Mouse (Mus musculus): Measurements from ENCODE around the gene Tbl1x.

Gene Tbl1x

DNA sequence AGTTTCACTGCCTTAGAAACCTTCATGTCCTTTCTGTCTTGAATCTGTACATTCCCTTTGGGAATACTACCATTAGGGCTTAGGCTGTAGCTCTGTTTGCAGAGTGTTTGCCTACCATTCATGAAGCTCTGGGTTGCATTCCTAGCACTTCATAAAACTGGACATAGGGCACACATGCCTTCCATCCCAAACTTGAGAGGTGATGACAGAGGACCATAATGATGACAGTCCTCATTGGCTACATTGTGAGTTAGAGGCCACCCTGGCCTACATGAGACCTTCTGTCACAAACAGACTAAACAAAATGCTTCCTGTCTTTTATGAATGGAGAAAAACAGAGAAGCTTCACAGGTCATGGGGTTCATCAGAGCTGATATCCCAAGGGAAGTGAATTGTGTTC lies 33.2 kb downstream of the Tbl1x start:
- no peak for ATAC-seq (ENCODE audit: low TSS enrichment)

DNA sequence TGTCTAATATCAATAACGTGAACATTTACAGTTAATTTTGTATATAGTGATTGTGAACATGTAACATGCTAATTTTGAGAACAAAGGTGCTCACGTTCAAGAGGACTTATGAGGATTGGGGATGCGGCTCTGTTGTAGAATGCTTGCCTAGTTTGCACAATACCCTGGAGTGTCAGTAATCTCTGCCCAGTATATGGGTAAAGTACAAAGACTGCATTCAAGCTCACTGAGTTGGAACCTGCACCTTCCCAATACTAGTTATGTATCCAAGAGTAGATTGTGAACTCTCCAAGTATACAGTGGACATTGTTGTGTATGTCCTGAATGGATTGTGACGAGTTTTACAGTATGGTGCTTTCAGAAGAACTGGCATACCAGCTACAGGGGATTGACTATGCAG lies 33.7 kb downstream of the Tbl1x start:
- ATAC-seq (ENCODE audit: low TSS enrichment), result no peak

DNA sequence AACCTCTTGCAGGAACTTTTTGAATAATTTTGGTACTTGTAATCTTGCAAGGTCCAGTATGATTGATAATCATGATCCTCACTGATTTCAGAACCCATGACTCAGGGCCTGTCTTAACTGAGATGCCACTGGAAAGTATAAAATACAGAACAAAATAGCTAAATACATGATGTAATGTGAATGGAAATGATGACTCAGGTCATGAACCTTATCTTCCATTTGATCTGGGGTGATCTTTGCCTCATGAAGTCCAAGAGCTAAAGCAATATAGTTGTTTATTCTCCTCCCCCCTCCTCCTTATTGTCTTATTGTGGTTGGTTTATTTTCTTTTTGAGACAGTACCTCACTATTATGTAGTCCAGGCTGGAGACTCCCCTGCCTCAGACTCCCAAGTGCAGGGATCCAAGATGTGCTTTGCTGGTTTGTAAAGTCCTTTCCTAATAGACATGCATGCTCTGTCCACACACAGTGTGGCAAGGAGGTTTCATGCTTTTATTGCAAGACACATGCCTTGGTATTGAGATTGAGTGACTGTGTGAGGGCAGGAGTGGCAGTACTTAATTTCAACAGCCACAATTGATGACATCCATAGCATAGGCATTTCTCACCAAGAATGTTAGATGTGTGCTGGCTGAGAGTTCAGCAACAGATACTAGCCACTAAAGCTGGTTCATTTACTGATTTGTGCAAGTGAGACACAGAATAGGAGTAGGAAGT lies 34.7 kb downstream of the Tbl1x start:
- no peak for ATAC-seq (ENCODE audit: low TSS enrichment)

DNA sequence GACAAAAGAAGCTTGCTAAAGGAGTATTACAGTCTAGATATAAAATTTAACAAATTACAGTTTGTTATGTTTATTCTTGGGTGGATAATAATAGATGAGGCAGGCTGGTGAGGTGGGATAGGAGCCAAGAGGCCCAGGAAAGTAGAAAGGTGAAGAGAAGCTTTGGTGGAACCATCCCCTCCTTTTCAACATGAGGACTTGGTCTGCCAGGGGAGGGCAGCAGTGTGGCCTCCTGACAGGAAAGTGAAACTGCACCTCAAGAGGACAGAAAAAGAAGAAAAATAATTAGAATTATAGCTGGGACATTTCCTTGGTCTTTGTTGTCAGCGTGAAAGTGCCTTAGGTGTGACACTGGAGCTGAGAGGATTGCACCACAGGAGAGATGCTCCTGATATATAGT lies 35.6 kb downstream of the Tbl1x start:
- ATAC-seq (ENCODE audit: low TSS enrichment), result no peak

DNA sequence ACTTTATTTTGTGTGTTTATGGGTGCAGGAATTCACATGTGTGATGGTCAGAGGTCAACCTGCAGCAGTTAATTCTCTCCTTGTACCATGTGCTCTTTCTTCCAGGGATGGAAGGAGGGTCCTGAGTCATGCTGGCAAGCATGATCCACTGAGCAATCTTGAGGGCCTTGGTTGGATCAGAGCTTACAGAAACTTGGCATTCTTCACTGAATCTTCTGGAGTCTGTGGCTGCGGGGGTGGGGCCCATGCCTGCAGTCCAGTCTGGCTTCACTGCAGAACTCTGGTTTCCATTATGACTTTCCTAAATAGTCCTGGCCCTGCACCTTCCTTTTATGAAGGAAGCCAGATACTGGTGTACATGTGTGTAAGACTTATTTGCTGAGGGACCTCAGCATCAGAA lies 38.1 kb downstream of the Tbl1x start:
- peak; percentile 58 for ATAC-seq (ENCODE audit: low TSS enrichment)

DNA sequence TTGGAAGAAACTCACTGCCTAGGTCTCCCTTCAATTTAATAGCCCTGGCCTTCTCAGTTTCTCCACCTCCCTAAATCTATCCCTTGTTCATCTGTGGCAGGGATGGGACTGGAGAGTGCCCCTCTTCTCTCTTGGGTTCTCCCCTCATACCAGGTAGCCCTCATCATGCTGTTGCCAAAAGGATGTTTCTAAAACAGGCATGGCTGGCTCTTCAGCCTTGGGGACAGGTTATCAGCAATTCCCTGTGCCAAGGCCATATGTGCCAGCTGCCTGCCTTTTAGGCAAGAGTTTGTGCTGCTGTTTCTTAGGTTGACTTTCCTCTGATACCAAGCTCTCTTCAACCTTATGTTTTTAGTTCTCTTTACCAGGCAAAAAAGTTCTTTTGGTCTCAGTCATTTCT lies 39.6 kb downstream of the Tbl1x start:
- no peak for ATAC-seq (ENCODE audit: low TSS enrichment)

DNA sequence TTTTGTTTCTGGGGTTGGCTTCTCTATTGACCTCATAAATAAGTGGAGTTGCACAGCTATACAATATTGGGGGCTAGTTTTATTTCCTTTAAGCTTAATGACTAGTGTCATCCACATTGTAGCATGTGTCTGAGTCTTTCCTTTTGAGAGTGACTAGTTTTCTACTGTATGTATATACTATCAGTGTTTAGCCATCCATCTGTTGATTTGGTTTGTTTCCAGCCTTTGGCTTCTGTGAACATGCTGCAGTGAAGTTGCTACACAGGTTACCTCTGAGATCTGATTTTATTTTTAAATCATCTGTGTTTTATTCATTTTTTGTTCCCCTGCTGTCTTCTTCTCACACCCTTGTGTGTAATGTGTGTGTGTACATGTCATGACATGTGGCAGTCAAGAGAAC lies 40.5 kb downstream of the Tbl1x start:
- no peak for ATAC-seq (ENCODE audit: low TSS enrichment)

DNA sequence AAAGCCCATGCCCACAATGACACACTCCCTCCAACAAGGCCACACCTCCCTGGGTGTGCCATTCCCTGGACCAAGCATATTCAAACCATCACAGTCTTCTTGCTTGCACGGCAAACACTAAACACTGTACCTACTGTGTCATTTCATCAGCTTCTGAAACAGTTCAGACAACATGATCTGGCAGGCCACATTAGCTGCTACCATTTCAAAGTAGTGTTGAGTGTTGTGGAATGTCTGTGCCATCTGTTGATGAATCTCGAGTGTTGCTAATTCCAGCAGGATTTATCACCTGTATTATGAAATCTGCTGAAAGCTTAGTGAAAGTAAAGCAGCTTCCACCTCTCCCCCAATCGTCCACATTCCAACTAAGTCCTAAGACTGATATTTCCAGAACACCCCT lies 41.3 kb downstream of the Tbl1x start:
- ATAC-seq (ENCODE audit: low TSS enrichment), result no peak

DNA sequence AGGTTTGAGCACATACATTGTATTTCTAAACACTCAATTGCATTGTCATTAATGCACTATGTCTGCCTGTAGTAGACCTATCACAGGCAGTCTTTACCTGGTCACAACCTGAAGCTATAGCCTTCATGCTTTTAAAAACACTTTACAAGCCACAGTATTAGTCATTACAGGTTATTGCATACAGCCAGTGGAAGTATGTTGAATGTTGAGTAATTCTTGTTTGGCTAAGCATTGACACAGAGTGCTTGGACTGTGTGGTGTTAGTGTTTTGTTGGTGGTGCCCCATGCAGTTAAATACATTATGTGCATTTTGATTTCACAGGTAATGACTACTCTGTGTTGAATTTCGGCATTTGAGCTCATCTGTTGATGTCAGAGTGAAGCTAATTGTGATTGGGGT lies 45.2 kb downstream of the Tbl1x start:
- ATAC-seq (ENCODE audit: low TSS enrichment), result no peak

DNA sequence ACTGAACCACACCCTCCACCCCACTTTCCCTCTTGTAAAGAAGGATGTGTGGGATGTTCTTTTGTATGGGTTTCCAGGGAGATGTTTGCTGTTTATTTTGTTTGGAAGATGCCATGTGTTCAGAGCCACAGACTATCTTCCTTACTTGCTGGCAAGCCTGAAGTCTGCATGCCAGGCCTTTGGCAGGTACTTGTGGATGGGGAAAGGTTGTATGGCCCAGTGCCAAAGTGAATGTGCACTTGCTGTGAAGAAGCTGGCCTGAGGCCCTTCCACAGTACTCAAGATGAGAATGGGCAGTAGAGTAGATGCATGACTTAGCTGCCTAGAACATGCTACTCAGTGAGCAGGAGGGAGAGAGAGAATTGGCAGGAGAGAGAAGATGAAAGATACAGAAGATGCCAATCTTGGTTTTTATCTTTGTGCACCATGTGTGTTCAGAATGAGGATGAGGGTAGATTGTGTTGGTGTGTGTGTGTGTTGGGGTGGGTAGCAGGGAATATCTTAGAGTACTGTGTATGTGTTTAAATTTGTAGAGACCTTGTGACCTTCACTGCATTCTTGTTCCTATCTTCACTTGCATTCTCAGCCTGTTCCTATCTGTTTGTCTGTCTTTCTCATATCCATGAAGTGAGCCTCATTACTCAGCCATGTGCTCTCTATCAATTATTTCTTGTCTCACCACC lies 48.5 kb downstream of the Tbl1x start:
- no peak for ATAC-seq (ENCODE audit: low TSS enrichment)

DNA sequence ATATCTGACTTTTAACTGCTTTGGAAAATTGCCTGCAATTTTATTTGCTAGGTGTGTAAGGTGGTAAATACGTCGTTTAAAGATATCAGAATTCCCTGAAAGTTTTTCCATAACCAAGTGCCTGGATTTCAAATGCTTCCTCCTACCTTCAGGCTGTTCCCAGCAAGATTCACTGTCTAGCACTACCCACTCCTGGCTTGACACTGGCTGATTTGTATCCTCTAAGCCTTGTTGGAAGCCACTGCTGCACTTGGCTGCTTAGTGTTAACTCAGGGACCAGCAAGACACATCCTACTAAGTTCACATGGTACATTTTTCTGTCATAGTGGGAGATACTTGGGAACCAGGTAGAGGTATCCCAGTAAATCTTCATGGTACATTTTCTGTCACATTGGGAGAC lies 52.8 kb downstream of the Tbl1x start:
- peak; percentile 89 for ATAC-seq (ENCODE audit: low TSS enrichment)

DNA sequence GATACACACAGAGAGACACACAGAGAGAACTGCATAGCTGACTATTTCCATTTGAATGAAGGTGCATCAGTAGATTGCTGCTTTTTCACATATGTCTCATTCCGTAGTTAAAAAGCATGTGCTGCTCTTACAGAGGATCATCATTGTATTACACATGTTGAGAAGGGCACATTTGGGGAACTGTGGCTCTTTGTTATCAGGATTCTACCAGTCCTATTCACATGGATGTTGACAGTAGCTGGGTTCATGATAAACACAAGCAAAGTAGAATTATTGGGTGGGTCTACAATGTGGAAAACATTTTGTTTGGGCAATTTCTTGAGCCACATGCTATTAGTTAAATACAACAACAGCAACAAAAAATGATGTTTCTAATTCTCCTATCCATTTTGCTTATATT lies 55.9 kb downstream of the Tbl1x start:
- no peak for ATAC-seq (ENCODE audit: low TSS enrichment)

DNA sequence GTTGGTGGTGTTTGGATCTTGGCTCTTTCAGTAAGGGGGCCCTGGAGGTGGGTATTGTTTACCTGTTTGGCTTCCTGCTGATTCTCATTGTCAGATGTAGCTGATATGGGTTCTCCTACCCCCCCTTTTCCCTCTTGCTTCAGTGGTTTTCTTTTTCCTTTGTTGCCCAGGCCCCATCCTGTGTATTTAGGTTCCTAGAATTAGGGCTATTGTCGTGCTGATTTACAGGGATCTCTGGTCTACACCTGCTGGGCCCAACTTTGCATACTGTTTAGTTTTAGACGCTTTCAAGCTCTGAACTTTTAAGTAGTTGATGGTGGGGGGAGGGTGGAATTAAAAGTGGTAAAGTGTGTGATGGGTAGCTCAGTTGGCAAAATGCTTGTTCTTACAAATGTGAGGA lies 57.2 kb downstream of the Tbl1x start:
- ATAC-seq (ENCODE audit: low TSS enrichment), result no peak

DNA sequence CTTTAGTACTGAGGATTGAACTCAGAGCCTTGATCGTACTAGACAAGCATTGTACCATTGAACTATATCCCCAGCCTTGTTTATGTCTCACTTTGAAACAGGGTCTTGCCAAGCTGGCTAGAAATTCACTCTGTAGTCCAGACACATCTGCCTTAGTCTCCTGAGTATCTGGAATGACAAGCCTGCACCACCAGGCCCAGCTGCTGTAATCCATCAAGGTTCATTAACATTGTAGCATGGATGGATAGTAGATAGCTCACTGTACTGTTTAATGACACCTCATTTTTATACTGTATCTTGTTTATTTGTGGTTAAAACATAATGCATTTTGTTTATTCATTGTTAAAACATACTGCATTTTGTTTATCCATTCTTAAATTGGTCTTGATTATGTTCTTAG lies 62.9 kb downstream of the Tbl1x start:
- ATAC-seq (ENCODE audit: low TSS enrichment), result no peak

DNA sequence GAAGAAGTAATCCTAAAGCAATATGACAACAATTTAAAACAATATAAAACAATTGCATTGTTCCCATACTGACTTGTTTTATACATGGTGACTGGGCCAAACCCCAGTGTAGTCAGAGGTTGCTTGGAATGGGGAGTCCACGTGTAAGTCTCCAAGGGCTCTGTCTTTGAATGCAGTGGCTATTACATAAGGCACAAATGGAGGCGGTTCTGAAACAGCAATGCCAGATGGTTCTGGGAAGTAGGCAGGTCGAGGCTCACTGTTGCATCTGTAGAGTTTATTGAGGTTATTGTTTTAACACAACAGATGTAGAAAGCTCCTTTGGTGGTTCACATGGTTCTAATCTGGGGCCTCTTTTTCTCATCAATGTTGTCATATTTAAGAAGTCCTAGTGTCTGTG lies 66.3 kb downstream of the Tbl1x start:
- ATAC-seq (ENCODE audit: low TSS enrichment), result peak; percentile 53

DNA sequence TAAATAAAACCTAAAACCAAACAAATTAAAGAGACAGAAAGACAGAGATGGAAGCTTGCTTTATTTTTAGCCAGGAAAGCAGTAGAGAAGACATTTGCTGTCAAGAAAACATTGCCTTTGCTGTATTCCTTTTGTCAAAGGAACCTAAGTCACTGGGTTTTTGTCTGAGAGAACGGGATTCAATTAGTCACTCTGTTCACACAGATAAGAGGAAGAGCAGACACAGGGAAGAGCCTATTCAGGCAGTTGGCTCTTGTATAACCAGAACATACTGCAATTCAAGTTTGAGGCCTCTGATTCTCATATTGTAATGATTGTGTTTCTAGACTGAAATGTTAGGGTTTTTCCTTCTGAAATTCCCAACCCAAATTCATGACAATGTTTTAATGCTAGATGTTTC lies 67.4 kb downstream of the Tbl1x start:
- peak; percentile 56 for ATAC-seq (ENCODE audit: low TSS enrichment)

DNA sequence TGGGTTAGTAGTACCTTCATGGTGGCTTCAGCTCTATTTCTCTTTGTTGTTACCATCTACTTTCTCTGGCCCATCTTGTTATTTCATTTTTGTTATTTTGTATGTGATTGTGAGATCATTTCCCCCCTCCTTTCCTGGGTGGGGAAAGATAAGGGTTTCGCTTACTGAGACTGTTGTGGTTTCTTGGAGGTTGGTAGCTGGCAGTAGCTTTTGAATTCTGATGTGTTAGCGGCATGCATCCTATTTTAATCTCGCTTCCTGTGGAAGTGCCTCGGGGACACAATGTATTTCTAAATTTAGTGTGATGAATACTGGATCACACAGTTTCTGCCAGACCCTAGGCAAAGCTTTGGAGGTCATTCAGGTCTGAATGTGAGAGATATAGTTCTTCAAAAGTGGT lies 69.2 kb downstream of the Tbl1x start:
- ATAC-seq (ENCODE audit: low TSS enrichment), result peak; percentile 53

DNA sequence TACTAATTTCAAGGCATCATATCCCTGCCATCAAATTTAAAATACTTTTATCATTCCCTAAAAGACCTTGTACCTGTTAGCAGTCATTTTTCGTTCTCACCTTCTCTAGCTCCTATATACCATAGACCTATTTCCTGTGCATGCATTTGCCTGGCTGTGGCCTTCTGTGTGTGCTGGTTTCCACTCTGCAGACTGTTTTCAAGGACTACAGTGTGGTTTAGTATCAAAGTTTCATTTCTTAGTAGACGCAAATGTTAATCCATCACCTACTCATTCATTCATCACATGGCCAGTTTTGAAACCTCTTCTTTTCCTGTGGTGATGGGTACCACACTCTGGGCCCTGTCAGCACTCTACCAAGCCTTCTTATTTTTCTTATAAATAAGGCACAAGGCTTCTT lies 75.2 kb downstream of the Tbl1x start:
- ATAC-seq (ENCODE audit: low TSS enrichment), result no peak

DNA sequence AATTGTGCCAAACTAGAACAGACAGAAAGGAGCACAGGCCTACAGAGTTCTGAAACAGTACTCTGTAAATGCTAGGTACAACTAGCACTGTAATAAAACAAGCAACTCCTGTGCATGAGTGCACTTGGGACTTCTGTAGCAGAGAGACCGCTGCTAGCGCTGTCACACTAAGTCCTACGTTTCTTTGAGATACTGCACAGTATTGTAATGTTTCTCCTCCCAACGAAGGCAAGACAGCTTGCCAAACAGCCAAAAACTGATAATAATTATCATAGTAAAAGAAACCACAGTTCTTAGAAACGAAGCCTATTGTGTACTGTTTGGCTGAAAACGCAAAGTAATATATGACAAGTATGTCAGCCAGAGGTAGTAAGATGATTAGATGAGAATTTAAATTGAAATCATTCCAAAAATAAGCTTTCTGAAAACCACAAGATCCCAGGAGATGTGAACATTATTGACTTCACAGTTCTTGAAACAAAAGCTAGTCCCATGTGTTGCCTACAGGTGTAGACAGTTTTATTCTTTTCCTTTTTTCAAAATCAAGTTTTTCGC lies 83.9 kb downstream of the Tbl1x start:
- no peak for ATAC-seq (ENCODE audit: low TSS enrichment)

DNA sequence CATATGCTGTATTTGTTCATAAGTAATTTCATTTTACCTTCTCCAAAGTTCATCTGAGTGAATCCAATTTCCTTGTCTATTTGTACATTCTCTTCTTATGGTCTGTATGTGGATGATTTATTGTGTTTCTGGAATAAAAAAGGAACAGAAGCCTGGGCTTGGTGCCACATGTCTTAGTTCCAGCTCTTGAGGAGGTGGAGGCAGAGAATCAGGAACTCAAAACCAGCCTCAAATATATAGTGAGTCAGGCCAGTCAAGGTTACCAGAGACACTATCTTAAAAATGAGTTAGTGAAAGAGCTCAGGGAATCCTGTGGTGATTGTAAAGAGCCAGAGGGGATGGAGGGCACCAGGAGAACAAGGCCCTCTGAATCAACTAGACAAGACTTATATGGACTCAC lies 86.9 kb downstream of the Tbl1x start:
- peak; percentile 82 for ATAC-seq (ENCODE audit: low TSS enrichment)

DNA sequence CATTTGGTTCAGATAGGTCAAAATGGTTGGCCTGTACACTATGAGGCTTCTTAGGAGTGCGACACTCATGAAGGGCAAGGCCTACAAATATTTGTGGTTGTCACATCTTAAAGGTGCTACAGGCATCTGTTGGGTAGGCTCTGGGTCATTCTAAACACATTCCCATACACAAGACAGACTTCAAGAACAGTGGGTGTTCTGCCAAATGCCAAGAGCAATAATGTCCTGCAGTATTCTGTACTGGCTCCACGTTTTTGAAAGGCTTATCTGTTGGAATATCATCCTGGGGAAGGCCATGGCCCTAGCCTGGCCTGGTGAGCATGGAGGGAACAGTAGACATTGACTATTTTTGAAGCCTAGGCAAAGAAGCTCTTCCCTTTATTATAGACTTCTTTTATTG lies 87.9 kb downstream of the Tbl1x start:
- ATAC-seq (ENCODE audit: low TSS enrichment), result no peak

DNA sequence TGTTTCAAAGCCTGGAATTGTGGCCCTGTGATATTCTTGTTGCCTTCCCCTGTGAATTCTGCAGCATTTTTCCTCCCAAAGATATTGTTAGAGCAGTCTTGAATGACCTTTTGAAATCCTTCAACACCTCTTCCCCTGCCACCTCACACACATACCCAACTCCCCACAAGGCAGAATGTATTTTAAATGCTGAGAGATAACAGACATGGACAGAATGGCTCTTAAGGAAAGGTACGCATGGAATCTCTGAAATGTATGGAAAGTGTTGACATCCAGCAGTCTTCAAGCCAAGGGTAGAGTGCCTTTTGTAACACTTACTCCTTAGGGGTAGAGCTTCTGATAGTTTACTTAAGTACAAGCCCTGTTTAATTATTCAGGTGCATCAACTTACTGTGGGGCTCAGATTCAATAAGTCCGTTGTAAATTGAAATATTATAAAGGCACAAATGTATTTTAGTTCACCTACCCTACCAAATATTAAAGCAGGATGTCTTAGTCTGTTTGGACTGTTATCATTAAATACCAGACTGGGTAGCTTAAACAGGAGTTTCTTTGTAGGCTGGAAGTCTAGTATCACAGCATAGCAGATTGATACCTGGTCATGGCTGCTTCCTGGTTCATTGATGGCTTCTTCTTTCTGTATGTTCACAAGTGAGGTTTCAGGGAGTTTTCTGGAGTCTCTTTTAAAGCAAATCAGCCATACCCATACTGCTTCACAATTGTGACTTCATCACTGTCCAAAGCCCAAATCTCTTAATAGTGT lies 92.9 kb downstream of the Tbl1x start:
- ATAC-seq (ENCODE audit: low TSS enrichment), result no peak

DNA sequence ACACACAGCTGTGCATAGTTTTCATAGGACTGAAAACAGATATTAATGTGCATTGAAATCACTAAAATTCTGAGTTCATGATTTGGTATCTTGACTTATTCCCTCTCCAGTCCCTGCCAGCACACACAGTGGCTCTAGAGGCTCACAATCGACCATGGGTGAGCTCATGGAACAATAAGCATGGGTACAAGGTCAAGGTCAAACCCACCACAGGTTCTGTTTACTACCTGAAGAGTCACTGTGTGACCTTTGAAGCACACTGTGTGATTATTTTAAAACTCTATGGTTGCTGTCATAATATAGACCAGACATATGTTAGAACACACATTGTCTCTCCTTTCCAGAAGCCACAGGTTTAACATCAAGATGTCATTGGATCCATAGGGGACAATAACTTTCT lies 96.7 kb downstream of the Tbl1x start:
- ATAC-seq (ENCODE audit: low TSS enrichment), result no peak
